Mouse (Mus musculus) MEL (cell line): ENCODE measurements around the gene F2.

Source experiments
- CTCF ChIP-seq, 3 experiments: IDR thresholded peaks in 2 of 3; conservative IDR thresholded peaks in 1 of 3; 2 replicates each; pipeline ENCODE4 v1.5.1; 2011 to 2012; ENCODE audit warnings: low read length in 3 of 3, low read depth in 2 of 3, mild to moderate bottlenecking in 2 of 3, improper control_type of control experiment in 1 of 3, inconsistent platforms in 1 of 3, mixed read lengths in 1 of 3, moderate library complexity in 1 of 3; ENCODE audit not compliant: control insufficient read depth in 1 of 3, insufficient read depth in 1 of 3, poor library complexity in 1 of 3, severe bottlenecking in 1 of 3
- ETS1 ChIP-seq: IDR thresholded peaks from 2 replicates; pipeline ENCODE4 v1.6.1; 2012; ENCODE audit warnings: low read depth, mild to moderate bottlenecking, inconsistent platforms, low read length, improper control_type of control experiment, moderate library complexity
- GABPA ChIP-seq: IDR thresholded peaks from 2 replicates; pipeline ENCODE4 v1.6.1; 2012; ENCODE audit warnings: low read depth, mild to moderate bottlenecking, inconsistent platforms, low read length, improper control_type of control experiment, moderate library complexity
- MXI1 ChIP-seq: IDR thresholded peaks from 2 replicates; pipeline ENCODE4 v1.6.1; 2011; ENCODE audit warnings: mild to moderate bottlenecking, low read depth, low read length, improper control_type of control experiment
- MYC ChIP-seq: IDR thresholded peaks from 2 replicates; pipeline ENCODE4 v1.6.1; 2011; ENCODE audit warnings: low read depth, mild to moderate bottlenecking, low read length, improper control_type of control experiment, moderate library complexity
- POLR2A ChIP-seq, 2 experiments: IDR thresholded peaks; 2 replicates each; pipeline ENCODE4 v1.6.1; 2011 to 2012; ENCODE audit warnings: low read length in 2 of 2, mild to moderate bottlenecking in 2 of 2, control low read depth in 1 of 2, improper control_type of control experiment in 1 of 2, low read depth in 1 of 2, moderate library complexity in 1 of 2; ENCODE audit not compliant: control insufficient read depth in 1 of 2, insufficient read depth in 1 of 2, poor library complexity in 1 of 2
- RCOR1 ChIP-seq: IDR thresholded peaks from 2 replicates; pipeline ENCODE4 v1.6.1; 2012; ENCODE audit warnings: low read depth, mild to moderate bottlenecking, inconsistent platforms, low read length, improper control_type of control experiment
- SIN3A ChIP-seq: IDR thresholded peaks from 2 replicates; pipeline ENCODE4 v1.6.1; 2012; ENCODE audit warnings: low read length, improper control_type of control experiment, inconsistent platforms
- SMC3 ChIP-seq: IDR thresholded peaks from 2 replicates; pipeline ENCODE4 v1.6.1; 2011; ENCODE audit warnings: low read depth, low read length, improper control_type of control experiment
- USF1 ChIP-seq: IDR thresholded peaks from 2 replicates; pipeline ENCODE4 v1.6.1; 2014; ENCODE audit warnings: low read depth, mild to moderate bottlenecking, inconsistent platforms, low read length, improper control_type of control experiment, moderate library complexity
- ZNF384 ChIP-seq: IDR thresholded peaks from 2 replicates; pipeline ENCODE4 v1.6.1; 2012; ENCODE audit warnings: low read depth, mild to moderate bottlenecking, inconsistent platforms, low read length, improper control_type of control experiment

GRCm38 (mm10) chr2:91635486-91635885 is 728 bp downstream of the F2 start:
- TF ChIP-seq RCOR1 = no peak
- no peak for TF ChIP-seq ZNF384
- TF ChIP-seq MXI1 = no peak
- TF ChIP-seq CTCF (IDR thresholded peaks at IDR 0.05 in 2 of 3, conservative IDR thresholded peaks at IDR 0.05 in 1 of 3; ENCODE audit: control insufficient read depth in 1 of 3, insufficient read depth in 1 of 3, low read depth in 2 of 3, low read length in 3 of 3, poor library complexity in 1 of 3, severe bottlenecking in 1 of 3) = no peak
- no peak for TF ChIP-seq POLR2A (IDR thresholded peaks at IDR 0.05; ENCODE audit: control insufficient read depth in 1 of 2, insufficient read depth in 1 of 2, low read depth in 1 of 2, low read length in 2 of 2, poor library complexity in 1 of 2)
- no peak for TF ChIP-seq ETS1
- TF ChIP-seq SIN3A = no peak
- TF ChIP-seq SMC3 = no peak
- no peak for TF ChIP-seq MYC
- no peak for TF ChIP-seq USF1
- TF ChIP-seq GABPA = no peak
